Mouse (Mus musculus) erythroblast, embryonic 14.5 days (primary cell): ENCODE measurements around the gene Slmap.

ENCODE experiments used
- GATA1 ChIP-seq: IDR thresholded peaks from 2 replicates; pipeline ENCODE4 v1.6.1; 2012; ENCODE audit warnings: low read length, inconsistent platforms, mixed read lengths
- TAL1 ChIP-seq: IDR thresholded peaks from 3 replicates; pipeline ENCODE4 v1.6.1; 2012; ENCODE audit warnings: low read length, inconsistent platforms, mixed read lengths

GRCm38 (mm10) chr14:26448581-26448980, 86.2 kb downstream of the Slmap start:
- TF ChIP-seq GATA1, result no peak
- no peak for TF ChIP-seq TAL1
